Mouse (Mus musculus) olfactory bulb, adult 2 months (tissue): Measurements from ENCODE around the gene B3galt1.

Source experiments
- CTCF ChIP-seq: fragments of 200-500 bp; IDR thresholded peaks from 2 replicates; pipeline ENCODE4 v1.5.1; 2012; ENCODE audit warnings: low read depth, mild to moderate bottlenecking, low read length, moderate library complexity; ENCODE audit not compliant: insufficient read depth
- POLR2A ChIP-seq: fragments of 200-500 bp; IDR thresholded peaks from 2 replicates; pipeline ENCODE4 v1.6.1; 2012; ENCODE audit warnings: mild to moderate bottlenecking, low read depth, low read length, moderate library complexity; ENCODE audit not compliant: insufficient read depth

GRCm38 (mm10) chr2:67541957-67542696 is 23.5 kb upstream of the B3galt1 start:
- TF ChIP-seq POLR2A (no peak), CTCF (no peak)
